Comparison of ENCODE assay signal across 15 mouse cellular contexts in genomic region chr12:35527429-35527828, GRCm38 (mm10). TPM values are rescaled to one million over a fixed set of nuclear protein-coding genes. Genes with fewer than 3 reads are reported as not detected.
DNase-seq lines count a peak whose midpoint lies in the region; ATAC-seq and TF ChIP-seq lines count a peak whose summit lies in the region.
"Had no signal": no experiment of that assay in that cellular context is flagged by ENCODE, and none has a peak within 500 bp of the region (broad histone marks: within the 10 kb centered on the region; RNA-seq: fewer than 3 reads in every experiment).

No protein-coding gene starts in this region.

- peaks cover 17% of the 10 kb centered on the region; the same call in 1 of the 2 replicates for H3K36me3 ChIP-seq in intestine, postnatal 0 days (ENCODE audit: control insufficient read depth, insufficient read depth)
- no peaks in the 10 kb centered on the region for H3K36me3 ChIP-seq in lung, embryonic 15.5 days
- peaks cover 9% of the 10 kb centered on the region for H3K36me3 ChIP-seq in myocyte (ENCODE audit: control insufficient read depth, insufficient read depth)

- H3K9me3 ChIP-seq in intestine, postnatal 0 days (ENCODE audit: control insufficient read depth): no peaks in the 10 kb centered on the region
- H3K9me3 ChIP-seq in lung, embryonic 15.5 days: no peaks in the 10 kb centered on the region
- H3K9me3 ChIP-seq: embryonic facial prominence, embryonic 15.5 days; limb, embryonic 15.5 days had no signal

- no peak overlapping the region for H3K4me3 ChIP-seq in intestine, postnatal 0 days (ENCODE audit: low read depth, low read length)
- H3K4me3 ChIP-seq in lung, embryonic 15.5 days: no peak overlapping the region
- no peak overlapping the region for H3K4me3 ChIP-seq in myocyte
- H3K4me3 ChIP-seq: embryonic facial prominence, embryonic 15.5 days; limb, embryonic 15.5 days had no signal

- H3K27me3 ChIP-seq in intestine, postnatal 0 days (replicated peaks; ENCODE audit: control insufficient read depth, insufficient read depth, low read length): no peaks in the 10 kb centered on the region
- no peaks in the 10 kb centered on the region for H3K27me3 ChIP-seq in lung, embryonic 15.5 days
- no peaks in the 10 kb centered on the region for H3K27me3 ChIP-seq in myocyte (ENCODE audit: control insufficient read depth, insufficient read depth, insufficient read length)
- H3K27me3 ChIP-seq: embryonic facial prominence, embryonic 15.5 days; limb, embryonic 15.5 days had no signal

- peak; percentile 81 for ATAC-seq in intestine, postnatal 0 days
- ATAC-seq in lung, embryonic 15.5 days (ENCODE audit: borderline replicate concordance, extremely low read depth, low FRiP score, low TSS enrichment): peak; percentile 35; the same call in 1 of the 2 replicates
- ATAC-seq: forebrain, embryonic 14.5 days; hindbrain, embryonic 16.5 days had no signal

- H3K4me2 ChIP-seq in intestine, postnatal 0 days (replicated peaks; ENCODE audit: low read depth): peak overlapping the region; percentile 25; the same call in 1 of the 2 replicates
- H3K4me2 ChIP-seq in lung, embryonic 15.5 days: no peak overlapping the region
- no peak overlapping the region for H3K4me2 ChIP-seq in myocyte (ENCODE audit: low read depth)
- H3K4me2 ChIP-seq: embryonic facial prominence, embryonic 15.5 days; limb, embryonic 15.5 days had no signal

- DNase-seq in c-Kit-positive CD71-positive TER-119-positive erythroid progenitor cells, embryonic 14.5 days (ENCODE audit: low spot score): peak; percentile 60
- DNase-seq in layer of hippocampus, postnatal 36 days: no peak
- DNase-seq in adrenal gland, postnatal 25 days: no peak
- no peak for DNase-seq in heart, adult 18-20 months
- DNase-seq in left cerebral cortex, adult 8-10 months (ENCODE audit: low spot score in 2 of 2): no peak
- DNase-seq: adrenal gland, adult 2 months; cerebellum, postnatal 36 days; kidney, postnatal 36 days had no signal

- 19% methylated on average over 6 of the region's 6 CpGs for WGBS in intestine, postnatal 0 days
- 48% methylated on average over 6 of the region's 6 CpGs for WGBS in lung, embryonic 15.5 days

- no peak overlapping the region for H3ac ChIP-seq in myocyte (ENCODE audit: control insufficient read depth, insufficient read length)

- no peak for TF ChIP-seq POLR2A in myocyte (IDR thresholded peaks at IDR 0.05; ENCODE audit: insufficient read length, low read depth)

- no peak overlapping the region for H3K27ac ChIP-seq in intestine, postnatal 0 days (ENCODE audit: low read depth, low read length)
- H3K27ac ChIP-seq in lung, embryonic 15.5 days: peak overlapping the region; percentile 72; the same call in 1 of the 2 replicates
- H3K27ac ChIP-seq: embryonic facial prominence, embryonic 15.5 days; limb, embryonic 15.5 days had no signal

- peaks cover 41% of the 10 kb centered on the region for H3K79me2 ChIP-seq in myocyte (ENCODE audit: control insufficient read depth, insufficient read depth)

- 0 out of 2 replicates have a peak, but pooled peaks cover 2% of the 10 kb centered on the region for H3K4me1 ChIP-seq in intestine, postnatal 0 days (replicated peaks; ENCODE audit: control insufficient read depth, insufficient read depth, low read length)
- peaks cover under 1% of the 10 kb centered on the region; the same call in 1 of the 2 replicates for H3K4me1 ChIP-seq in lung, embryonic 15.5 days
- H3K4me1 ChIP-seq: embryonic facial prominence, embryonic 15.5 days; limb, embryonic 15.5 days had no signal

- TF ChIP-seq CTCF in intestine, postnatal 0 days (IDR thresholded peaks at IDR 0.05; ENCODE audit: low read depth): no peak

- no peak overlapping the region for H3K9ac ChIP-seq in intestine, postnatal 0 days (ENCODE audit: low read depth, low read length)
- H3K9ac ChIP-seq in lung, embryonic 15.5 days: no peak overlapping the region
- H3K9ac ChIP-seq: embryonic facial prominence, embryonic 15.5 days; limb, embryonic 15.5 days had no signal

TF ChIP-seq in myocyte, 11 proteins besides CTCF, POLR2A, EP300 and RAD21:
- TF ChIP-seq E2F4 (IDR thresholded peaks at IDR 0.05; ENCODE audit: insufficient read depth) (no peak), CEBPB (IDR thresholded peaks at IDR 0.05; ENCODE audit: insufficient read depth, poor library complexity, severe bottlenecking) (peak; percentile 19; the same call in 1 of the 2 replicates), MYOG (IDR thresholded peaks at IDR 0.05; ENCODE audit: control insufficient read depth in 1 of 3, insufficient read depth in 1 of 3, insufficient read length in 2 of 3, low read depth in 2 of 3) (no peak), USF1 (IDR thresholded peaks at IDR 0.05; ENCODE audit: low read depth) (no peak), MAX (IDR thresholded peaks at IDR 0.05; ENCODE audit: low read depth) (no peak)

RNA-seq across cellular contexts. Expression of gene Ahr, which starts 7.4 kb away (rescaled TPM):
- 4.6 and 4.7 TPM in 2 replicates for polyA plus RNA-seq in intestine, postnatal 0 days (2015; fragmentation: Nextera tagmentation; extraction: Ambion mirVana)
- polyA plus RNA-seq in lung, embryonic 15.5 days (2015; fragmentation: Nextera tagmentation; extraction: Ambion mirVana): 19.9 and 23.5 TPM in 2 replicates
- 2.4 TPM for polyA plus RNA-seq in myocyte (2012; fragmentation: generic; extraction: Trizol)
- total RNA-seq in layer of hippocampus, postnatal 36 days (2021): 1 to 10 TPM; 6.9 to 7.4 TPM
- total RNA-seq in adrenal gland, postnatal 25 days (2021): 4.5 and 7.0 TPM in 2 replicates
- total RNA-seq in heart, adult 18-20 months (2021): 1 to 10 TPM; 3.4 to 3.9 TPM
- total RNA-seq in left cerebral cortex, adult 8-10 months (2022): 1 to 10 TPM; 6.0 to 7.4 (median 6.7) TPM
